7 mouse cellular contexts compared by ENCODE assay signal in the genomic region with DNA sequence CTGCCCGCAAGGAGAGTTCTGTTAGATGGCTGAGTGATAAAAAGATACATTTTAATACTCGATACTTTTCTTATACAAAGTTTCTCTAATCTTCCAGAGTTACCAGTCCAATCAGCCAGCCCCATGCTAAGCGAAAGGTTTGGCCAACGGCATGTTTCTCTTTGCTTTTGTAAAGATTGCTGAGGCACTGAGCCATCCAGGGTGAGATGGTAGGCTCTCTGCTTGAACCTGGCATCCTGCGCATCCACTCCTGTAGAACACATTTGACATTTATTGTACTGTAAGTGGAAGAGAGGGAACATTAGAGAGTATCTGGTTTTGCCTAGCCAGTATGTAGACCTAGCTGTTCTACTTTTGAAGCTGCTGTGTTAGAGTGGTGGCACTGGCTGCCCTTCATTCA. TPM values are rescaled to one million over a fixed set of nuclear protein-coding genes. Genes with fewer than 3 reads are reported as not detected.
DNase-seq lines count a peak whose midpoint lies in the region; ATAC-seq and TF ChIP-seq lines count a peak whose summit lies in the region.

No protein-coding gene starts in this region.

- no peak overlapping the region for H3K4me3 ChIP-seq in hindbrain, embryonic 11.5 days (ENCODE audit: low read depth, low read length)
- H3K4me3 ChIP-seq in hindbrain, embryonic 12.5 days = no peak overlapping the region
- H3K4me3 ChIP-seq in forebrain, embryonic 14.5 days (ENCODE audit: low read depth, low read length) = no peak overlapping the region
- H3K4me3 ChIP-seq in midbrain, embryonic 11.5 days (ENCODE audit: low read depth, low read length) = no peak overlapping the region

- DNase-seq in hindbrain, embryonic 11.5 days (ENCODE audit: low spot score) = no peak
- DNase-seq in Patski (ENCODE audit: low read depth, low spot score) (no peak), adipocyte (ENCODE audit: low spot score) (no peak)
- DNase-seq in forebrain, embryonic 14.5 days (ENCODE audit: low spot score) = no peak
- peak; percentile 88 for DNase-seq in midbrain, embryonic 11.5 days (ENCODE audit: low spot score, missing footprints)
- DNase-seq in thymus, postnatal 25 days = no peak

- no peak for TF ChIP-seq CTCF in Patski (IDR thresholded peaks at IDR 0.05)

- CTCF ChIA-PET in Patski (lab: Charles Lee) = interaction anchor here (1.2 kb wide), 1 partner anchor 26 kb away, joined by 3 read pairs; no protein-coding TSS in a partner anchor

- no peaks in the 10 kb centered on the region for H3K36me3 ChIP-seq in hindbrain, embryonic 11.5 days (ENCODE audit: control insufficient read depth, insufficient read depth, low read length)
- H3K36me3 ChIP-seq in hindbrain, embryonic 12.5 days = peaks cover 8% of the 10 kb centered on the region; the same call in 1 of the 2 replicates
- peaks cover 24% of the 10 kb centered on the region for H3K36me3 ChIP-seq in forebrain, embryonic 14.5 days (ENCODE audit: control insufficient read depth, insufficient read depth, low read length)
- H3K36me3 ChIP-seq in midbrain, embryonic 11.5 days (ENCODE audit: control insufficient read depth, insufficient read depth, low read length) = no peaks in the 10 kb centered on the region

- peak; percentile 43; the same call in 1 of the 2 replicates for ATAC-seq in hindbrain, embryonic 11.5 days (ENCODE audit: low FRiP score)
- no peak for ATAC-seq in hindbrain, embryonic 12.5 days (ENCODE audit: low FRiP score)
- ATAC-seq in Patski = peak; percentile 15
- ATAC-seq in forebrain, embryonic 14.5 days = 0 out of 2 replicates have a peak, but pooled peaks have one; percentile 15
- ATAC-seq in midbrain, embryonic 11.5 days (ENCODE audit: low FRiP score) = peak; percentile 12; the same call in 1 of the 2 replicates

- H3K4me1 ChIP-seq in hindbrain, embryonic 11.5 days (replicated peaks; ENCODE audit: control insufficient read depth, insufficient read depth, low read length) = no peaks in the 10 kb centered on the region
- peaks cover 14% of the 10 kb centered on the region for H3K4me1 ChIP-seq in hindbrain, embryonic 12.5 days
- H3K4me1 ChIP-seq in forebrain, embryonic 14.5 days (ENCODE audit: control insufficient read depth, insufficient read depth, low read length) = no peaks in the 10 kb centered on the region
- H3K4me1 ChIP-seq in midbrain, embryonic 11.5 days (ENCODE audit: control insufficient read depth, insufficient read depth, low read length) = peaks cover 5% of the 10 kb centered on the region; the same call in 1 of the 2 replicates

- no peak overlapping the region for H3K9ac ChIP-seq in hindbrain, embryonic 11.5 days (ENCODE audit: low read depth, low read length)
- H3K9ac ChIP-seq in hindbrain, embryonic 12.5 days = no peak overlapping the region
- H3K9ac ChIP-seq in forebrain, embryonic 14.5 days (ENCODE audit: low read length) = no peak overlapping the region
- H3K9ac ChIP-seq in midbrain, embryonic 11.5 days (ENCODE audit: low read length) = no peak overlapping the region

- H3K4me2 ChIP-seq in hindbrain, embryonic 11.5 days (replicated peaks; ENCODE audit: low read depth, low read length) = no peak overlapping the region
- H3K4me2 ChIP-seq in hindbrain, embryonic 12.5 days (replicated peaks) = no peak overlapping the region
- no peak overlapping the region for H3K4me2 ChIP-seq in forebrain, embryonic 14.5 days (ENCODE audit: low read length)
- no peak overlapping the region for H3K4me2 ChIP-seq in midbrain, embryonic 11.5 days

- no peaks in the 10 kb centered on the region for H3K9me3 ChIP-seq in hindbrain, embryonic 11.5 days (ENCODE audit: control insufficient read depth, low read length)
- H3K9me3 ChIP-seq in hindbrain, embryonic 12.5 days (replicated peaks) = no peaks in the 10 kb centered on the region
- H3K9me3 ChIP-seq in forebrain, embryonic 14.5 days (replicated peaks; ENCODE audit: control insufficient read depth, low read length) = no peaks in the 10 kb centered on the region
- no peaks in the 10 kb centered on the region for H3K9me3 ChIP-seq in midbrain, embryonic 11.5 days (ENCODE audit: control insufficient read depth, low read length)

- POLR2A ChIA-PET in Patski (lab: Charles Lee) = no interaction called here

- 43% methylated on average over 5 of the region's 5 CpGs for WGBS in hindbrain, embryonic 11.5 days
- 57% methylated on average over 5 of the region's 5 CpGs for WGBS in hindbrain, embryonic 12.5 days
- WGBS in forebrain, embryonic 14.5 days = 55% methylated on average over 5 of the region's 5 CpGs
- WGBS in midbrain, embryonic 11.5 days = 52% methylated on average over 5 of the region's 5 CpGs

- no peak overlapping the region for H3K27ac ChIP-seq in hindbrain, embryonic 11.5 days (ENCODE audit: low read depth, low read length)
- H3K27ac ChIP-seq in hindbrain, embryonic 12.5 days = no peak overlapping the region
- no peak overlapping the region for H3K27ac ChIP-seq in forebrain, embryonic 14.5 days (ENCODE audit: low read depth, low read length)
- no peak overlapping the region for H3K27ac ChIP-seq in midbrain, embryonic 11.5 days (ENCODE audit: low read depth, low read length)

- in situ Hi-C loops in Patski (cut with MboI; ENCODE audit: low pct_unique_long_range_greater_than_20kb) = no loop called here

- no peaks in the 10 kb centered on the region for H3K27me3 ChIP-seq in hindbrain, embryonic 11.5 days (ENCODE audit: control insufficient read depth, insufficient read depth, low read length)
- H3K27me3 ChIP-seq in hindbrain, embryonic 12.5 days = 0 out of 2 replicates have a peak, but pooled peaks cover 7% of the 10 kb centered on the region
- no peaks in the 10 kb centered on the region for H3K27me3 ChIP-seq in Patski
- H3K27me3 ChIP-seq in forebrain, embryonic 14.5 days (replicated peaks; ENCODE audit: control insufficient read depth, insufficient read depth, low read length) = no peaks in the 10 kb centered on the region
- no peaks in the 10 kb centered on the region; the same call in 1 of the 2 replicates for H3K27me3 ChIP-seq in midbrain, embryonic 11.5 days (ENCODE audit: control insufficient read depth, insufficient read depth, low read length)

RNA-seq across cellular contexts. Expression of a gene that starts 0.4 kb away (rescaled TPM):
- 644 and 684 TPM in 2 replicates for polyA plus RNA-seq in hindbrain, embryonic 11.5 days (2014; fragmentation: Nextera tagmentation; extraction: Ambion mirVana)
- polyA plus RNA-seq in hindbrain, embryonic 12.5 days (2016; fragmentation: Nextera tagmentation; extraction: Ambion mirVana) = 442 and 492 TPM in 2 replicates
- 1,274 TPM for polyA plus RNA-seq in Patski (2021)
- 509 and 682 TPM in 2 replicates for polyA plus RNA-seq in forebrain, embryonic 14.5 days (2014; fragmentation: Nextera tagmentation; extraction: Ambion mirVana)
- polyA plus RNA-seq in midbrain, embryonic 11.5 days (2014; fragmentation: Nextera tagmentation; extraction: Ambion mirVana) = 657 and 675 TPM in 2 replicates

RNA-seq across cellular contexts. Expression of a gene that starts 32.7 kb away (rescaled TPM):
- polyA plus RNA-seq in hindbrain, embryonic 11.5 days (2014; fragmentation: Nextera tagmentation; extraction: Ambion mirVana) = 16.1 and 18.8 TPM in 2 replicates
- polyA plus RNA-seq in hindbrain, embryonic 12.5 days (2016; fragmentation: Nextera tagmentation; extraction: Ambion mirVana) = 9.5 and 10.2 TPM in 2 replicates
- 5.7 TPM for polyA plus RNA-seq in Patski (2021)
- 5.6 and 6.1 TPM in 2 replicates for polyA plus RNA-seq in forebrain, embryonic 14.5 days (2014; fragmentation: Nextera tagmentation; extraction: Ambion mirVana)
- polyA plus RNA-seq in midbrain, embryonic 11.5 days (2014; fragmentation: Nextera tagmentation; extraction: Ambion mirVana) = 19.9 and 23.4 TPM in 2 replicates
